Mouse (Mus musculus) common myeloid progenitor, adult 5-6 weeks (primary cell): ENCODE measurements around the gene Etl4. TPM values are rescaled to one million over a fixed set of nuclear protein-coding genes. Genes with fewer than 3 reads are reported as not detected.
A peak's percentile ranks its signal among the peaks of the same experiment; 100 is the strongest.
"Not testable (repeated sequence)": the region's sequence is repeated elsewhere in the genome, so short reads cannot be mapped to it uniquely, and the experiment has no call there.

ENCODE experiments used
- ATAC-seq: replicated peaks from 2 replicates; pipeline ENCODE4 v1.8.0; 2016; ENCODE audit warnings: low read depth, mild to moderate bottlenecking, moderate TSS enrichment, inconsistent platforms; ENCODE audit not compliant: poor library complexity, severe bottlenecking
- total RNA-seq: library from RNA; stranded (forward); fragments of 200-1000, 187-1606 nt; gene quantifications from 2 replicates; pipeline ENCODE4 v1.2.3, GENCODE M21; 2017

The Etl4 gene
- total RNA-seq, 1 experiment from 2014 or later: 1.1 TPM

DNA sequence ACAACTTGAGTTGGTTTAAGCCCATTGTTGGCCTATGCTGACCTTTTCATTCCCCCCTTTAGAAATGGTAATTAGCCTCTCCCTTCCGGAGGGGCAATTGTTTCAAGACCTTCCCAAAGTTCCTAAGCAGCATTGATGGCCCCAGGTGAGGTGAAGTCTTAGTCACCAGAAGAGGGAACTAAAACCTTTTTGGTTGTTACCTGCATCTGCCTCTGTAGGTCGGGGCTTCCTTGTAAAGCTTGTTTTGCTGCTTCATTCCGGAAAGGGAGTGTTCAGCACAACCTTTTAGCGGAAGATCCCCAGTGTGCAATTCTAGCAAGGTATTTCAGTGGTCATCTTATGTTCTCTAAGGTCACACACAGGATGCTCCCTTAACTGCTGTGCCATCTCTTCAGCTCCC, 759.8 kb downstream of the Etl4 start:
- no peak for ATAC-seq

DNA sequence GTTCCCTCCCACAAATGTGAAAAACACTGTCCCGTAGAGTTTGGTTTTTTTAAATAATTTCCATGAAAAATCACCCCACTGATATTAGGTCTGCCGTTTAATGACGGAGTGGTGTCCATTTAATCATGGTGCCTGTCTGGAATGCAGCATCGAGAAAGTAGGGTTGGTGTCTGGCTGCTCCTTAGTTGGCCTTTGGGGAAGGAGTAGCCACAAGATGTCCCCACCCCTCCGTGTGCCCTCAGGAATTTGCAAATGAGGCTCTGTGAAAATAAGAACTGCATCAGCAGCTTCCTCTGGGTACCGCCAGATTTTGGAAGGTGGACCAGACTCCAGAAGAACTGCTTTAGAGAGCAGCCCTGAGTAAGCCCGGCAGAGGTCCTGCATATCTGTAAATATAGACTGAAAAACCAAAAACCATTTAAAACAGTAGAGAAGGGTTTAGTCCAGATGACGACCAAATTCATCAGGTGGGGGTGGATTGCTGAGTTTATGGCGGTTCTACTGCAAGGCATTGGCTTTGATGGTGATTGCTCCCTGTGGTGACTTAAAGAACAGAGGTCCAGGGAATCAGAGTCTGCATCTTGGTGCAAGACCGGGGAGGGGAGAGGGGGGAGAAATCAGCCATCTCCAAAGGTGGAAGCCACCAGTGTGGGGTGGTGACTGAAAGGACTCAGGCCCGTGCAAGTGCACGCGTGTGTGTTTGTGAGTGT, 762.1 kb downstream of the Etl4 start:
- ATAC-seq: no peak

DNA sequence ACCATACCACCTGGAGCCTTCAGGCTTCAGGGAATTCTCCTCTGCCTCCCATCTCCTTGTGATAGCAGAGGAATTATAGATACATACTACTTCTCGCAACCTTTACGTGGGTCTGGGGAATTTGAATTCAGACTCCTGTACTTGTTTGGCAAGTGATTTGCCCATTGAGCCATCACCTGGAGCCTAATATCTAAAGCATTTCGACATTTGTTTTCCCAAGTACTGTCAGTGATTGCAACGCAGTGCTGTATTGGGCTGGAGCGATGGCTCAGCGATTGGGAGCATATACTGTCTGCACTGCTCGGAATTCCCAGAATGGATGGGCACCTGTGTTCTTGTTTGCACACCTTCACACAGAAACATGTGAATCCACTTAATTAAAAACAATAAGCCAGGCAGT, 762.7 kb downstream of the Etl4 start:
- ATAC-seq: no peak

DNA sequence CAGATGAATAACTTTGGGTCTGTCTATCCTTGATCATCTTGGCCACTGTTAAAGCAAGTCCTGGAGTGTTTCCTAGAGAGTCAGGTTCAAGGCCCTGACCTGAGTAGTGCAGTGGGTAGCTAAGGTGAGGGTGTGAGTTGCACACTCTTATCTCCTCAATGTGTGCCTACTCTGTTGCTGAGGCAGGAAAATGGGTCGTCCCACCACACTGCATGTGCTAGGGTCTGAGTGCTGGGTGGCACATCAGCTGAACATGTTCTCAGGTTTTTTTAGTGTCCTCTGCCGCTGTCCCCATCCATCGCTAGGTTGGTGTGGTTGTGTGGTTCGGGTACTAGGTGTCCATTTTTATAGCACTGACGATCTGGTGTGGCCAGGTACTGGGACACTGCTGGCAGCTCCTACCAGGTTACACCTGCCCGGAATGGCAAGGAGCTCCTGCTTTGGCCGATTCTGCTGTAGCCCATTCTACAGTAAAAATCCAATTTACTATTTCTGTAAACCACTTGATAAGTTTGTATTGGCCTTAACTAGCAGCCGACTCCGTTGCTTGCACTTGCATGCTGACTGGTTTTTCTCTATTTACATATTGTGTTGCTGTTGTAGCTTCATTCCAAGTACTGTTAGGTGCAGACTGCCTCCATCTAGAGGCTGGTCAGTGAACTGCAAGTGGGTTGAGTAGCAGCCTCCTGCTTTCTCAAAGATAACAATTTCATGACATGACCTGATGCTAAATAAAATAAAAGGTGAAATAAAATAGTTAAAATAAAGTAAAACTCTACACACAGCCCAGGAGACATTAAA, 763.4 kb downstream of the Etl4 start:
- ATAC-seq: peak; percentile 79; the same call in 1 of the 2 replicates

DNA sequence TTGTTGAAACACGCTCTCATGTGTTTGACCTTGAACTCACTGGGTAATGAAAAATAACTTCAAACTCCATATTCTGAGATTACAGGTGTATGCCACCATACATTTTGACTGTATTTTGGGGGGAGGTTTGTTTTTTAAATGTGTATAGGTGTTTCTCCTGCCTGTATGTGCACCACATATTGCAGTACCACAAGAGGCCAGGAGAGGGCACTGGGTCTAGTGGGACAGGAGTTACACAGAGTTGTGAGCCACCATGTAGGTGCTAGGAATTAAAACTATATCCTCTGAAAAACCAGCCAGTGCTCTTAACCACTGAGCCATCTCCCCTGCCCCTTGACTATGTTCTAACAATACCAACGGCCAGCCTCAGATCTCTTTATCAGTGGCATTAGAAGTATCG, 766.8 kb downstream of the Etl4 start:
- no peak for ATAC-seq

DNA sequence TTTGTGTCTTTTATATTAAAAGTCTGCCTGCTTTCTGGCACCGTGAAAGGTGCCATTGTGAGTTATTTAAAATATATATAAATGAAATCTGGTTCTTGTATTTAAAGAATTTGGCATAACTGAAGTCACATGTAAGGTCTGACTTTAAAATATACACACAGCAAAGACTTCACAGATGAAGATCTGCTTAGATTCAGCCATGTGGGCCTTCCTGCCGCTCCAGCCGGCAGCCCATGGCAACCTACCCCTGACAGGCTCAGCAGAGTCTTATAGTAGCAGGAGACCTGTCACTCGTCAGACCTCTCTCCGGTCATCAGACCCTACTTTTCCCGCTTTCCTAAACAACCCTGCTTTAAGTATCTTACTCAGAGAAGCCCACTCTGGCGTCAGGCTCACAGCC, 769.2 kb downstream of the Etl4 start:
- ATAC-seq: no peak

DNA sequence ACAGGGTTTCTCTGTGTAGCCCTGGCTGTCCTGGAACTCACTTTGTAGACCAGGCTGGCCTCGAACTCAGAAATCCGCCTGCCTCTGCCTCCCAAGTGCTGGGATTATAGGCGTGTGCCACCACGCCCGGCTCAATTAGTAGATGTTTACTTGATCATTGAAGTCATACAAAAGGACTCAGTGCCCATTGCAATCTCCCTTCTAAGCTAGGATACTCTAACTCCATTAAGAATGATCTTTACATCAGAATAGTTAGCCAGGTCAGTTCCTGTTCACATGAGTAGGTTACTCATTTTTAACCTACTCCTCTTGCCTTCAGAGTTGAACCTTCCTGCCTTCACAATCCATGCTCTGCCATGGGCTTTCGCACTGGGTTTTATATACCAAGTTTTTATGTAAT, 772.6 kb downstream of the Etl4 start:
- not testable (repeated sequence) for ATAC-seq

DNA sequence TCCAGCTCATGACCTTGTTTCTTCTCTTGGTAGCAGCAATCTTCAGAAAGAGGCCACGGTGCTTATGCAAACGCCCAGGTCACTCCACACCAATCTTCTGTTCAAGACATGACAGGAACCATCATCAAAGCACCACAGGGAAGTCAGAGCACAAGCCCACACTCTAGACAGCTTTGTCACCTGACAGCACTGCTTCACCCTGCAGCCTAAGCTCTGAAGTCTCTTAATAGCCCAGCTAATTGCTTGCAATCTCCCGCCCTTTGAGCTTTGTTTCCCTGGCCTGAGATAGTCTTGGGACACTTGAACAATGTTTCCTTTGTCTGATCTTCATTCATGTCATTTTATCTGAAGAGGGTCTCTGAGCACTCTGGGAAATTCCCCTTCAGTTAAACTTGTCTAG, 779.8 kb downstream of the Etl4 start:
- ATAC-seq: no peak

DNA sequence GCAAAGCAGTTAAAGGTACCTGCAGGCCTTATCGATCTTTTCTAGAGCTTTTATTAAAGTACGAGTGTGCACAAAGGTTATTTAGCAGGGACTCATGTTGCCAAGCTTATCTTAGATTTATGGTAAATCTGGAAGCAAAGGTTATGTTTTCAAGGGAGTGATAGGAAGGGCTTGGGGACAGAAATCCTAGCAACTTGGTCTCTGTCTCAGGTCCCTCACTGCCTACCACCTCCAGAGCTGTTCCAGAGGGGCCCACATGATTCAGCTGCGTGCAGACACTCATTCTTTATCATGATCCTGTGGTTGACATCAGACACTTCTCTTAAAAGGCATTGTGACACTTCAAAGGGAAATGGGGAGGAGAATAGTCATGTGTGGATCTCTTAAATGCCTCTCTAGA, 783.3 kb downstream of the Etl4 start:
- ATAC-seq: no peak

DNA sequence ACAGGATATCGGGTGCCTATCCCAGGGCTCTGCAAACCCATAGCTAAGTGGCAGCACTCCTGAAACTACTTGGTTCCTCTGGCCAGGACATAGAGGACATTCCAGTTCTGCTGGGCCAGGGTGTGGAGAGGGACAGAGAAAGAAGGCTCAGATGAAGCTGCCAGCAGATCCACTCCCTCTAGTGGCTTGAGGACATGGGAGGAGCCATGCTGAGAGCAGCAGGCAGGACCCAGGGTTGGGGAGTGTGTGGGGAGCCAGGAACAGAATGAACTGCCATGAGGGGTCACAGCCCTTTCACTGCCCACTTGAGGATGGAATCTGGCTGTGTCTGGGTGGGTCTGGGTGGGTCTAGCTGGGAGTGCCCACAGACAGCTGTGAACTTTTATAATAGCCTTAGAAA, 784.2 kb downstream of the Etl4 start:
- ATAC-seq: no peak

DNA sequence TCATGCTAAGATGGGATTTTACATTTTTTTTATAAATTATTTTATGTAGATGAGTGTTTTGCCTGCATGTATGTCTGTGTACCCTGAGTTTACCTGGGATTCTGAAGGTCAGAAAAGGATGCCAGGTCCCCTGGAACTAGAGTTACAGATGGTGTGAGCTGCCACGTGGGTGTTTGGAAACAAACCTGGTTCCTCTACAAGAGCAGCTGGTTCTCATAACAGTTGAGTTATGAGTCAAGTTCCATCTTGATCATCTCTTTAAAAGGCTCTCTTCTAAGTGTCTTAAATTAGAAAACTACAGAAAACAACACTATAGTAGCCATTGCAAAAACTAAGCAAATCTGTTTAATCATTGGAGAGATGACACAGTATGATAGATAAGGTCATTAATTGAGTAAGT, 788.1 kb downstream of the Etl4 start:
- no peak for ATAC-seq

DNA sequence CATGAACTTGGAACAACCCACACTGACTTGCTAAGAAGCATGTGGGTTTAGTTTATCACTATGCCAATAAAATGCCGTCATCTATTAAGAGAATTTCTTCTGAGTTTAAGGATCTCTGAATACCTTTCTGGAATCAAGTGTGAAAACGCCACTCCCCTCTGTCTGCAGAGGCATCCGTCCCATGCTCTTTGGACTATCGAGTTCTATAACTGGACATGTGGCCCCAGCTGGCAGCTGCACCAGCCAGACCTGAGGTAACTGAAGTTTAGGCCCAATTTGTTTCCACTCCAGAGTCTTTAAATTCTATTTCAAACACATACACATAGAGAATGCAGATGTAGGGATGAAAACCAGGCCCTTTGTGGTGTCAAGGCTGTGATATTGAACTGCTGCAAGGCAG, 795.5 kb downstream of the Etl4 start:
- no peak for ATAC-seq

DNA sequence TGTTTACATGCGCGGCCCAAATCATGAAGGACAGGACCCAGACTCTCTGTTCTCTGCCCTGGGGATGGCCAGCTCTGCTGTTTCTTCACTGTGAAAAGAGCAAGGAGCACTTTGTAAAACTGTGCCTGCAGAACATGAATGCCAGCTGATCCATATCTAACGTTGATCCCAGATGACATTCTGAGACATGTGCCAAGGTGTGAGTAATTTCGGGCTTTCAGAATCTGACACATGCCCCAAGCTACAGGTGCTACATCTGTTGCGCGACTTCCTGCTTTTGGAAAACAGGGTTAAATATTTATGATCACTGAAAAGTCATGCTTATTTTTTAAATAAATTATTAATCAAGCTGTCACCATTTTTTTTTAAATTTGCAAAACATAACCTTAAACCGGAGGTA, 801.0 kb downstream of the Etl4 start:
- no peak for ATAC-seq

DNA sequence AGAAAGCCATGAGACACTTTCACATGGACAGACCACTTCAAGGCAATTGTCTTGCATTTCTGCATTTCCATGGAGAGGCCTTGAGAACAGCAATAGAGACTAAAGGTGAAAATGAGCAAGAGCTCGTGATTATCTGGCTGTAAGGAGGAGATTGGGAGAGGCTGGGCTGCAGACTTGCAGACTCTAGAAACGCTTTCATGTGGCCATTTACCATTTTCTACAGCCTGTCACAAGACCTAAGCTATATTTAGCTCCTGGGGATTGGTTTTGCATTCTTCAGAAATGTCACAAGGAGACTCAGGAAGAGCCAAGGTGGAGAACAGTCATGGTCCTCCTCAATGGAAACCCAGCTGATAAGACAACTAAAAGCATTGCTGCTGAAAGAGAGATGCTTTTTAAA, 801.4 kb downstream of the Etl4 start:
- ATAC-seq: no peak

DNA sequence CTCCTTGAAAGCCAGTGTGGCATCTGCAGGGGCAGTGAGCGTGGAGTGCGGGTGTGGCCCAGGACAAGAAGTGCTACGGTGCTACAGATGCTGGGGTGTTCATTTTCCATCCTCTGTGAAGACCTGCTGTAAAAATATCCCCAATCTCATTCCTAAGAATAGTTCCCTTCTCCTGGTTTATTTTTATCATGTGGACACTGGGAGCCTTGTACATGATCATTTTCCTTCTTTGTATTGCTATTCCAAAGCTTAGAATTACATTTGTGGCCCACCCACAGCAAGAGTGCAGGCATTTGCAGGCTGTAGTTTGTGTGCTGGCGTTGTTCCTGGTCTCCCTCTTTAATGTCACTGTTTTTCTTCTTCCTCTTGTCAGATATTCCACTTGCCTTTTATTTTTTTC, 809.5 kb downstream of the Etl4 start:
- no peak for ATAC-seq

DNA sequence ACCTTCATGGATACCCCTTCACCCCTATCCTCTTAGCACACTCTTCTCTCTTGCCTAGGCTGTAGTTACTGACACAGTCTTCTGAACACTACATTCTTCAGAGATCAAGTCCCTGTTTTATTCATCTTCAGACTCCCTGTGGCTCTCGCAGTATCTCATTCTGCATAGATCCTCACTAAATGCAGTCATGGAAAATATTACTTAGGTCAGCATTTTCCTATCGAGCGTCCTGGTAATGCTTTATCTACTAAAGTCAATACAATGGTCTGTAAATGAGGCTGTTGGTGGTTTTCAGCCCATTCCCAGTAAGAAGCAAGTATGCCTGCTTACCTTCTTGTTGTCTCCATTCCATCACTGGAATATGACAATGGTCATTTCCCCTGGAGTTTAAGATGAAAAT, 811.5 kb downstream of the Etl4 start:
- no peak for ATAC-seq

DNA sequence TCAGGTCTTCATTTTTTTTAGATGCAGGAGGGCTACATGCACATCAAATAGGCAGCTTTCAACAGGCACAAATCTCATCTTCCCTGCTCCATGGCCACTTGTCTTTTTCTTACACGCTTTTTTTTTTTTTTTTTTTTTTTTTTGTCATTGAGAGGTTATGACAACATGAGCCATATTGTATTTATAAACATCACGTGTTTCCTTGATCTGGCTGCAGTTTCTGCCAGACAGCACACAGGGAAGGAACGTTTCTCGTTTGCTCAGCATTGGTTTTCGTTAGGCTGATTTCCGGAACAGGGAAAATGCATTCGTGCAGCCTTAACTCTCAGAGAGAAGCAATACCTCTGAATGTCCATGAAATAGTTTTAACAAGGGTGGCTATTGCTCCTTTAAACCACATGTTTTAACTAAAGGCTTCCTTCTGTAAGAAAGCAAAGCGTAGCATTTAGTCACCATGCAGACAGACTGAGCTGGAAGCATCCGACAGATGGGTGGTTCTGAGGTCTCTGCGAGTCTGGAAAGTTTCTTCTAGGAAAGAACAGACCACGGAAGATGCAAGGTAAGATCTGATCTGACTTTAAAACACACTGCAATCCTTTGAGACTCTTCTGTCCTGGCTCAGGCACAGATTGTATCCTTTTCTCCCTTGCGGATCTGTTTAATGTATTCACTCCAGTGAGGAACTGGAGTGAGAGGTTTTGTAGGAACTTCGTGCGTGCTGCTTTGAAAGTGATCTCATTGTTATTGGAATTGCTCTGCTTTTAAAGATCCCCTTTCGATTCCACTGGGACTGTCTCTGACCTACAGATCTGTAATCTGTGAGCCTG, 812.8 kb downstream of the Etl4 start:
- no peak for ATAC-seq

DNA sequence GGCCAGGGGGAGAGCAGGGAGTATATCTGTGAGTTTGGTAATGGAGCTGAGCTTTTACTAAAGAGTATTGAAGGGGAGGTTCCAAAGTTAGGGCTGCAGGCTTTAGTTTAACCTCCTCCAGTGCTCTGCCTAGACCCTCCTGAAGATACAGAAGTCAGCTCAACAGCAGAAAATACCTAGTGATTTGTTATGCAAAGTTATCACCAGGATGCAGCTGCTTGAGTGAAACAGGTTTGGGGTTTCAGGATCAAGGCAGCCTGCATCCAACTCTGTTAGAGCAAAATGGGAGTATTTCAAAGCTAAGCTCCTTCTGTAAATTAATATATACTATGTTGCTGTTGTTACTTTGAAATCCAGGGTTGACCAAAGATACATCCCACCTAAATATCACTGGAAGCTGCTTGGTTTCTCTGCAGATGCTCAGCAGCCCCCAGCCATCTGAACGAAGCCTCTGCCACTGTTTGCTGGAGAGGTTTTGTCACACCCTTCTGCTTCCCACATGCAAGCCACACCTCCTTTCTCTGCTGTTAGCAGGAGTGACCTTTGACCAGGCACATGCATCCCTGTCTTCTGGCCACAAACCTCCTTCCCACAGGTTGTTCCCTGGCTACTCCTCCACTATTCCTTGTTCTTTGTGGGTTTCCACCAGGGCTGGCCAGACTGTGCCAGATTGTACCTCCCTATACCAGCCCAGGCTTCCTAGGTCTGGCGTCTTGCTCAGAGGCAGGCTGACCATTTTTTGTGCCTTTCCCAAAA, 814.6 kb downstream of the Etl4 start:
- ATAC-seq: no peak

DNA sequence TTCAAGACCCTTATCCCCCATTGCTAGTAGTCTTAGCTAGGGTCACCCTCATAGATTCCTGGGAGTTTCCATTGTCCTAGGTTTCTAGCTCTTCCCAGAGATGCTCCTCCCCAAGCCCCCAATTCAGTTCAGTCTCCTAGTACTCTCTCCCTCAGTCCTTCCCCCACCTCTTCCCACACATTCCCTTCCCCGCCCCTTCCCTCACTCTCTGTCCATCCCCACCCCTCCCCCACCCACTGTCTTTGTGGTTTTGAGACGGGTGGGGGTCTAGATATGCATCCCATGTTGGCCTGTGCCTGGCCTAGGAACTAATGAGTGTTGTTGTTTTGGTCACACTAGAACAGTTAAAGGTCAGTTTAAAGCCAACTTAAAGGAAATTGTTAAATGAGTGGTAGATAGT, 817.4 kb downstream of the Etl4 start:
- ATAC-seq: no peak

DNA sequence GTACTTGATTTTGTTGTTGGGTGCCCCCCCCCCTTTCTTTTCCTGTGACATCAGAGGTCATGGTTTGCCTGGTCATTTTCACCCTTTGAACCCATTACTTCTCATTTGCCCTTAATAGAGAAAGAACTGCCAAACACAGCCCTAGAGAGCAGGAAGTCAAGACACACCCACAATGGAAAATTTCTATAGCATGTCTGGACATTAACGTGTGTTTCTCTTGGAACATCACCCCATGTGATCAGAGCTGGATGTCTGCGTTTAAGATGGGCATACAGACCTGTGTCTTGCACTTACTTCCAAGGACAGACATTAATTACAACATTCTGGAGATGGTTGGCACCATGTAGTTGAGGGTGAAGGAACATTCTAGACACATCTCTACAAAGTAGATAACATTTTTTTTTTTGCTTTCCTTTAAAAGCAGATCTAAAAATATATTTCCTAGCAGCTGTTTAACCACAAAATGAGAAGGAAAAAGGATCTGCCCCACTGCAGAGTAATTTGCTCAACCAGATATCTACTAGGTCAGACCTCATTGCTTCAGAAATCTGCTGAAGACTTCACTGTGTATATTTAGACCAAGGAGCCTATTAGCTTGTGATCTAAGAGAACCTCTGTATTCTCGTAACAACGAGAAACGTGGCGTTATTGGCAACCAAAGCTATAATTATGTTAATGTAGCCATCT, 818.3 kb downstream of the Etl4 start:
- ATAC-seq: peak; percentile 32
